Mouse (Mus musculus): ENCODE results near the gene Fam189a2.

The Fam189a2 gene

DNA sequence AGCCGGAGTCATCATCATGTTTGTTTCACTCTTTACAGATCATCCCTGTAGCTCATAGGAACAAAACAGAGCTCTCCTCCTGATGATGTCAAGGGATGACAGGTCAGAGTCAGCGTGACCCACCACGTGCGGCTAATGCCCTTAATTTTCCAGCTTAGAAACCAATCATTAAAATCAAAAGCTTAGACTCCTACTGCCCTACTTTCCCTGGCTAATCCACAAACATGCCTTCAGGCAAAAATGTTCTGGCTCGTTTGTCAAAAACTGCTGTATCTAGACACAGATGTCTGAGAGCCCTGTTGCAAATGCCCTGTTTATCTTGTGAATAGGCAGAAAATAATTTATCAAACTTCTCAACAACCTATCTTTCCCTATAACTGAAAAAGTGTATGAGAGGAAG, 4.9 kb downstream of the Fam189a2 start:
- peak; percentile 77 for DNase-seq (ENCODE audit: low read depth, low spot score)

DNA sequence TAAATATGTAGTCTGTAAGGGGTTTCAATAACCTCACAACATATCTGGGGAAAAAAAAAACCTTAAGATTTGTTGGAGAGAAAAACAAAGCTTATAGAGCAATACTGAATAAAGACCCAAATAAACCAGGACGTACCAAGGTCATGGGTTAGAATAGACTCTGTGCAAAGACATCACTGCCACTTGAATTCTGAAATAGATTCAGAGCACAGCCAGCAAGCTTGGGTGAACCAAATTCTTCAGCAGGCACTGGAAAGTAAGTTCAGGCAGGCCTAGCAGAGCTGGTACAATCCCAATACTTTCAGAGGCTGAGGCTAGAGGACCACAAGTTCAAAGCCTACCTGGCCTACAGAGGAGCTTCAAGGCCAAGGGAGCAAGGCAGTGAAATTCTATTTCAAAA, 6.2 kb downstream of the Fam189a2 start:
- no peak for DNase-seq (ENCODE audit: low read depth, low spot score)

DNA sequence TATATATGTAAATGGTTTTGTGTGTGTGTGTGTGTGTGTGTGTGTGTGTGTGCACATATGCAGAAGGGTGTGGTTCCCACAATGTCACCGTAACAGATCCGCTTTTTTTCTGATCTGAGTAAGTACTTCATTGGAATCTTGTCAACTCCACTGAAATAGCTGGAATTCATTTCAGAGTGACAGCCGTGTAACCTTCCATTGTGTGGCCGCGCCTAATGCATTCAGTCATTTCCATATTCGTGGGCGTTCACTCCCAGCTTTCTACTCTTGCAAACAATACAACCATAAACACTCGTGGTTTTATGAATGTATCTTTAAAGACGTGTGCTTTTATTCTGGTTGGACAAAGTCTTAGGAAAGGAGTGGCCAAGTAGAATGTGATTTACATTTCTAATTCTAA, 6.7 kb downstream of the Fam189a2 start:
- peak; percentile 49 for DNase-seq (ENCODE audit: low read depth, low spot score)

DNA sequence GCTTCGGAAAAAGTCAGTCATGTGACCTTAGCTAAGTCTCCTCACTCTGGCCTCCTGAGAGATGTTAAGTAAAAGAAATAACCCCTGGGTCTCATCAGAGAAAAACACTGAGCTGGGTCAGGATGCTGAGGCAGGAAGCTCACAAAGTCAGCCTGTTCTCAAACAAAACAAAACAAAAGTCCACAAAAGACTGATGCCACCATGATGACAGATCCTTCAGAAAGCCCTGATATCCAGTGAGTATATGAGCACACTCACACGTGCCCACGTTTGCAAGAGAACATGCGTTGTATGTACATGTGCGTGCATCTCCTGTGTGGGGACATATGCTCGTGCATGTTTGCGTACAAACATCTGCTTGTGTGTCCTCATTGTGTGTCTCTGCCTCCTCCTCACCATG, 7.5 kb downstream of the Fam189a2 start:
- DNase-seq (ENCODE audit: low read depth, low spot score) = no peak

DNA sequence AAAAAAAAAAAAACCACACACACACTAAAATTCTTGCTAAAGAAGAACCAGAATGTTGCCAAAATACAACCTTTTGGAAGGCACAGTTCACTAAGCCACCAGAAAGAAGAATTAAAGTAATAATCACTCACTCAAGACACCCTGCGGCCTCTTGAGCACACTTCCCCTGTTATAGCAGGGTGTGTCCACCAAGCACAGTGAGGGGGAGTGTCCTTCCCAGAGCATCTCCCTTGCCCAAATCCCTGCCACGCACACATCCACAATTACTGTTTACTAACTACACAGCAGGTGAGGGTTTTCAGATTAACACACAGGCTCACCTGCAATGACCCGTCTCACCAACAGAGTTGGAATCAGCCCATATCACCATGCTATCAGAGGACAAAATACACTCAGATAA, 8.0 kb downstream of the Fam189a2 start:
- DNase-seq (ENCODE audit: low read depth, low spot score) = no peak

DNA sequence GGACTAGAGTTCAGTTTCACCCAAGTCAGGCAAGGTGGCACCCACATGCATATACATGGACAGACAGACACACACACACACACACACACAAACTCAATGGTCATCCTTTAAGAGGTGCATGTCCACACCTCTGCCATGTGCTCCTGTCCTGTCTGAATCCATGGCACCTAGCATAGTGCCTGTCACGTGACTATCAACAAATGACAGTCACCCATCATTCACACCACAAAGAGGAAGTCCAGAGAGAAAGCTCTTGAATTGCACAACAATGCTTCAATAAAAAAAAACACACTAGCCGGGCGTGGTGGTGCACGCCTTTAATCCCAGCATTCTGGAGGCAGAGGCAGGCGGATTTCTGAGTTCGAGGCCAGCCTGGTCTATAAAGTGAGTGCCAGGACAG, 8.5 kb downstream of the Fam189a2 start:
- DNase-seq (ENCODE audit: low read depth, low spot score) = no peak

DNA sequence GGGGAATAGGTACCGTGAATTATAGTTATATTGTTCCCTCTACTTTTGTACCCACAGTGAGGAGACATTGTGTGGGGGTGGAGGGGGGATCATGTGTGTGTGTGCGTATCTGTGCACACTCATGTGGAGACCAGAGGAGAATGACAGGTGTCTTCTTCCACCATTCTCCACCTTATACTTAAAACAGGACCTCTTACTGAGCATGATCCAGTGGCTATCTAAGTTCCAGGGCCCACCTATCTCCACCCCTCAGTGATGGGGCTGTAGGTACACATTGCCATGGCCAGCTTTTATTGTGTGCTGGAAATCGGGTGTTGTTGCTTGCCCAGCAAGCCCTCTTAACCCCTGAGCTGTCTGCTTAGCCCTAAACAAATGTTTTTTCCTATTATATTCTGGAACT, 10.1 kb downstream of the Fam189a2 start:
- DNase-seq (ENCODE audit: low read depth, low spot score) = no peak

DNA sequence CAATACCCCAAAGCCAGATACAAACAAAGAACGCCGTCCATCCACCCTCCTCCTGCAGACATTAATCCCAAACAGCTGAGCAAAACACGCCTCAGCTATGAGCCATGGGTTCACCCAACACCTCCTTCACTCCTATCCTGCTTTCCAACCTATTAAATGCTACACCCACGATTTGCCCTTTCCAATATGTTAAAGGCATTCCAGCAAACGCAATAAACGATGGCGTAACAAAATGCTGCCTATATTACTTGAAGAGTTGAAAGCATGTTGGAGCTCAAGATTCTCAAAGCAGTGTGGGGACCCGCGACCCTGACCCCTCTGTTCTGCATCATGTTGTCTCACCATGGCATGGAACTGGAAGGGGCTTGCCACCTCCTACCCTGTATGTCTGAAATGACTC, 11.2 kb downstream of the Fam189a2 start:
- no peak for DNase-seq (ENCODE audit: low read depth, low spot score)

DNA sequence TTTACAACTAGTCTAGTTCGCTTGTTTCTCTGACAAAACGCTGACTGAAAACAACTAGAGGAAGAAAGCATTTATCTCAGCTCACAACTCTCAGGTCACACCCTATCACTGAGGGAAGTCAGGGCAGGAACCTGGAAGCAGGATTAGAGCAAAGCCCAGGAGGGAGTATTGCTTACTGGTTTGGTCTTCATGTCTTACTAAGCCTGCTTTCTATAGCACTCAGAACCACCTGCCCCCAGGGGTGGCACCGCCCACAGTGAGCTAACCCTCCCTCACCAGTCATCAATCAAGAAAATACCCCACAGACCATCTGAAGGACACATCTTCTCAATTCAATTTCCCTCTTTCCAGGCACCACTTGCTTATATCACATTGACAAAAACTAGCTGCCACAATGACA, 12.4 kb downstream of the Fam189a2 start:
- no peak for DNase-seq (ENCODE audit: low read depth, low spot score)

DNA sequence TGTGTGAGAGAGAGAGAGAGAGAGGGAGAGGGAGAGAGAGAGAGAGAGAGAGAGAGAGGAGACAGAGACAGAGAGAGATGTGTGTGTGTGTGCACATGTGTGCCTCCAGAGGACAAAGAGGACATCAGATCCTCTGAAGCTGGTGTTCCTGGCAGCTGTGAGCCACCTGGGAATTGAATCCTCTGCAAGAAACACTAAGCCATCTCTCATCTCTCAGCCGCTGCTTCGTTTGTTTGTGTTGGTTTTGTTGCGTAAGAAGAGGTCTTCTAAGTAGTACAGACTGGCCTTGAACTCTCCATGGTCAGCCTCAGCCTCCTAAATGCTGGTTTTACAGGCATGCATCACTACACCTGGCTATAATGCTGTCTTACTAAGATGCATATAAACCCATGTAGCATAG, 12.9 kb downstream of the Fam189a2 start:
- DNase-seq (ENCODE audit: low read depth, low spot score) = peak; percentile 82

DNA sequence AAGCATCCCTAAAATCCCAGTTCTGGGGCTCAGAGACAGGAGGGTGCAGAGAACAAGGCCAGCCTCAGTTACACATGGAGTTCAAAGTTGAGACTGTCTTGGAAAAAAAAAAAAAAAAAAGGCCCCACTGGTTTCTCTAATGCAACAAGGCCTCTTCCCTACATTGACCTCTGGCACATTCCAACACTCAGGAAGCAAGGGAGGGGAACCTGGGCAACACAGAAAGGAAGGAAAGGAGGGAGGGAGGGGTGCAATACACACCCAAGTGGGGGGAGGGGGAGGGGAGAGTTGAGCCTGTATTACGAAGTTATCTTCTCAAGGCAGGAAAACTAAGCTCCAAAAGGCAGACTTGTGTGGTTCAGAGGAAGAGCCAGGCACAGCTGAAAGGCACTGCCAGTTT, 13.4 kb downstream of the Fam189a2 start:
- DNase-seq (ENCODE audit: low read depth, low spot score) = peak; percentile 70

DNA sequence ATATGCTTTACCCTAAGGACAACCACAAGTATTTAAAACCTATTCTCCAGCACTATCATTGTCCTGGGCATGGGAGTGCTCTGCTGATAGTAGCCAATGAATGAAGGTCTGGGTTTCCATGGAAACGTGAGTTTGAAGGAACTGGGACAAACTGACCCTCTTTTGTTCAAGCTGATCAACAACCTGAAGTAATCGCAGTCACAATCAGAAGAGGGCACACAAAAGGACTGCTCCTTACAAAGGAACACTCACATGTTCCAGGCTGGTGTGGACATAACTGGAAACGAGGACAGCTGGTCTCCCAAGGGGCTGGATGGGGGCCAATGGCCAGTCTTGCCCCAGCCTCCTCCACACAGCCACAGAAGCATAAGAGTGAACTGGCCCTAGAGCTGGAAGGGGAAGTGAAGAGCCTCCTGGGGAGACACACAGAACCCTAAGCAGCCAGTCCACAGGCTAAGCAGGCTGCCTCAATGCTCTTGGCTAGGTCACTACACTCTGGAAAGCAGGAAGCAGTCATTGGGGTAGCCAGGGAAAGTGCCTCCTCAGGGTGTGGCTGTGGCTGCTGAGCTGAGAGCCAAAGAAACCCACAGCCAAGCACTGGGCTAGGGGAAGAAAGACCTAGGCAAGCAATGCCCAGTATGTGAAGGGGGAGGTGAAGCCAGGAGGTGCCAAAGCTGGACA, 14.0 kb downstream of the Fam189a2 start:
- peak; percentile 81 for DNase-seq (ENCODE audit: low read depth, low spot score)

DNA sequence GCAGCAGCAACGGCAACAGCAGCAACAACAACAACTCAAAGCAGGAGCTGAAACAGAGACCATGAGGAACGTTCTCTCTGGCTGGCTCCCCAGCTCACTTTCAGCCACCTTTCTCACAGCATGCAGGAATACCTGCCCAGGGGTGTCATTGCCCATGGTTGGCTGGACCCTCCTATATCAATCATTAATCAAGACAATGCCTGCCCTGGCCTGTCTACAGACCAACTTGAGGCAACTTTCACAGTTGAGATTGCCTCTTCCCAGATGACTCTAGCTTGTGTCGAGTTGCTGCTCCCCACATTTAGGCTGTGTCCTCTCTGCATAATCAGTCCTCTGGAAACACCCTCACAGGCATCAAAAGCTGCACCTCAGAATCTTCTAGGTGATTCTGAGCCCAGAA, 17.6 kb downstream of the Fam189a2 start:
- DNase-seq (ENCODE audit: low read depth, low spot score) = no peak

DNA sequence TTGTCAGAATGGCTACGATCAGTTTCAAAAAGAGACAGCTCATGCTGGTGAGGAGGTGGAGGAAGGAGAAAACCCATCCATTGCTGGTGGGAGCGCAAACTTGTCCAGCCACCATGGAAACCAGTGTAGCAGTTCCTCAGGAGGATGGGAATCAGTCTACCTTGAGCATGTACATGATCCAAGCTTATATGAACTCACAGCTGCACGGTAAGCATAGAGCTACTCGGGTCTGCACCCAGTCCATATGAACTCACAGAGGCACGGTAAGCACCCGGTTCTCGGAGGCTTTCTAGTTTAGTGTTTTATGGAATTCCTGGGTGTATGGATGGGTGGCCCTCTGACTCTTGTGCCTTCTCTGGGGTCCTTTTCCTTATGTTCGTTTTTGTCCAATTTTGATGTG, 18.3 kb downstream of the Fam189a2 start:
- no peak for DNase-seq (ENCODE audit: low read depth, low spot score)

DNA sequence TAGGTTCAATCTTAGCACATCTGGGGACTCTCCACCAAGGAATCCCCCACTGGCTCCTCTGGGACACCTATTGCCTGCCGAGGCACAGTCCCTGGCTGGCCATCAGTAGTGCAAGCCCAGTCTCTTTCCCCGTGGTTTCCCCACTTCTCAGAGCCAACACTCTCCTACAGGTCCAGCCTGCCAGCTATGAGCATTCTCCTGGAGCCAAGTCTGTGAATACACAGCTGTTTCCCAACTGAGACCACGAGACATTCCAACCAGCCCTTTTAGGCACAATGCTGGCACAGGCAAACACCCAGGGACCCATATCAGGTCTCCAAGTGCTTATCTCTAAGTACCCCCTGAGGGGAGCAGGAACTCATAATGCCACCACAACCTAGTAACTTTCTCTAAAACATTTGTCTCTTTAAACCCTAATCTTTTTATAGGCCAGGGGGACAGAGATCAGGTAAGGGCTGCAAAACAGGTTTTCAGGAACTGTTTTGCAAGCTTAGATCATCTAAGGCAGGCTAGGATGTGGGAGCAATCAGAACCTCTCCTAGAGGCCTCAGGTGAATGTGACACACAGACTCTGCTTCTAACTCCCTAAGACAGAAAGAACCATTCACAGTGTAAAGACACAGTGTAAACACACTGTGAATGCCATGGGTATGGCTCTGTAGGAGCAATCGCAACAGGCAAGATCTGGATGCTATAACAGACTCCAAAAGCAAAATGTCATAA, 23.0 kb downstream of the Fam189a2 start:
- peak; percentile 71 for DNase-seq (ENCODE audit: low read depth, low spot score)

DNA sequence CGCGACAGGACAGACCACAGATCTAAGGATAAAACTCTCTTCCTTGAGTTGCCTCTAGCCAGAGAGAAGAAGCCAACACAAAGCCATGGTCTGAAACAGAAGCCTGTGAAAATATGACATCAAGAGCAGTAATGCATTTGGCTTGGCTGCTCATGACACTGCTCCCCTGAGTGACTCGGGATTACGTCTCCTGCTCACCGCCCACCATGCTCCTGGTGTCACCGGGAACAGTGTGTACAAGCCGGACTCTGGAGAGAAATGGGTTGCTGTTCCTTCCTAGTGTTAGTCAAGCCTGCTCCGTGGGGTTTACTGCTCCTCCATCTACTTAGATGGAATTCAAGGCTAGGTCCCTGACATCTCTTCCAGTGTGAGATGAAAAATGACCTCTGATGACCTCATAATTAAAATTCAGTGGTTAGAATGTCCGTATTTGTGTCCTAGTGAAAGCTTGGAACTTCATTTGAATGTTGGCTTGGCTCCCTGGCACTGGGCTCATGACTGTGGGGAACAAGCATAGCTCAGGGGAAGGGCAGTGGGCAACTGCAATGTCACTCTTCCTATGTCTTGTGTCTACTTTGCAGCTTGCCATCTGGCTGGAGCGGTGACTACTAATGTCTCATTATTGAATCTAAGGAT, 23.7 kb downstream of the Fam189a2 start:
- DNase-seq (ENCODE audit: low read depth, low spot score) = peak; percentile 44

DNA sequence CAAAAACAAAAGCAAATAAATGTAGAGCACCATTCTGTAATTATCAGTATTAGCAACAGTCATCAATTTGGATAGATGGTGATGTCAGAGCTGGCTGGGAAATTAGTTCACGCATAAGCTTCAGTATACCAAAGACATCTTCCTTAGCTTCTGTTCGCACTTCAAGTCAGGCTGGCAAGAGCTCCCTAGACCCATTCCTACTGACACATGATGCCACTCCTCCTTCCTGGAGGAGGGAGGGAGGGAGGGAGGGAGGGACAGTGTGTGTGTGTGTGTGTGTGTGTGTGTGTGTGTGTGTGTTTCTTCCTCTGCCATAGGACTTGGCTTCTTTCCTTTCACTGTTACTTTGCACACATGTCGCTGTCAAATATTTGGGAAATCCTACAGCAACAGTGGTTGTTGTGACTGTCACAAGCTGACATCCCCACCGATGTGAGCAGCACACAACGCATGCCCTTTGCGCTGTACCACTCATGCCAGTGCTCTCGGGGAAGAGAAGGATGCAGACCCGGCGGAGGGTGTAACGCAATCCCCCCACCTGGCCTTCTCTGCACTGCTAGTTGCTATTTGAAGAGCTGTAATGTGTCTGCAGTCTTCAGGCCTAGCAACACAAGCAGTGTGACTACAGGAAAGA, 34.9 kb downstream of the Fam189a2 start:
- no peak for DNase-seq (ENCODE audit: low read depth, low spot score)

DNA sequence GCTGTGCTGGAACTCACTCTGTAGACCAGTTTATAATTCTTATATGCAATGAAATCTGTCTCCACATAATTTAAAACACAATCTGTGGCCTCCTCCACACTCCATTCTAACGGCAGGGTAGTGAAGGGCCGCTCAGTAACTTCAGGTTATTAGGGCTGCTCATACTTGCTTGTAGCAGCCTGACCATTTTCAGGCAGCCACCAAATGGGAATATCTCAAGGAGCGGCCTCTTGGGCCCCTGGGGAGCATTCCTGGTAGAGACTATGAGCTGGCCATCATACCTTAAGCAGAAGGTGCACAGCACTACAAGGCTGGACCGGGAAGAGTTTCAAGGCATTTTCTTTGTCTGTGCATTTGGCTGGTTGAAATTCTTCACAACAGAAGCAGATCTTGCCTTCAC, 42.7 kb downstream of the Fam189a2 start:
- no peak for DNase-seq (ENCODE audit: low read depth, low spot score)

DNA sequence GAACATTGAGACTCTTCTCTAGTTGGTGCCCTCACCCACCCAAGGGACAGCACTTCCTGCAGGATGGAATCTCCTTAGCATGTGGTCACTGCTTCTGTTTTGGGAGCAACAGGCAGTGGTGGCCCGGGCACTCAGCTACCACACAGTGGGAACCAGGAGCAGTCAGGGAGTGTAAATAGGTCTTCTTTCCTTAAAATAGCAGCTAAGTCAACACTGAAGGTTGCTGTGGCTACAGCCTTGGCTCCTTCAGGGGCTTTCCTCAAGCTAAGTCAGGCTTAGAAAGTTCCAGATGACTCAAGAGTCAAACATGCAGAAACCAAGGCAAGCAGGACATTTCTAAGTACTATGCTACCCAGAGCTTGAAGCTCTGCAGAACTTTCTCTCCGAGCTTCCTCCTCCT, 43.5 kb downstream of the Fam189a2 start:
- DNase-seq (ENCODE audit: low read depth, low spot score) = peak; percentile 86

DNA sequence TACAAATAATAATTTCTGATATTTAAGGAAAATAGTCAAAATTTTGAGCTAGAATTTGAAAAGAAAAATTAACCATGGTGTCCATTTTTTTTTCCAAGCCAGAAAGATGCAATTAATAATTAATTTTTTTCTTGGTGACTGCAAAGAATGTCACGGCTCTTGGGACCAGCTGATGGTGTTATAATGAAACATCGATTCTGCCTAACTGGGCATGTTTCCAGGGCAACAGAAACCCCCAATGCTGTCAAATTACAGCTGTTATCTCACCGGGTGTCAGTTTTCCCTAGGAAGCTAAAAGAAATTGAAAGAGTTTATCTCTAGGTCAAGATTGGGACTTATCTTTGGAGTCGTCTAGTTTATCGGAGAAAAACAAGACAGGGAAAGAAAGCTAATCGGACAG, 46.6 kb downstream of the Fam189a2 start:
- no peak for DNase-seq (ENCODE audit: low read depth, low spot score)

DNA sequence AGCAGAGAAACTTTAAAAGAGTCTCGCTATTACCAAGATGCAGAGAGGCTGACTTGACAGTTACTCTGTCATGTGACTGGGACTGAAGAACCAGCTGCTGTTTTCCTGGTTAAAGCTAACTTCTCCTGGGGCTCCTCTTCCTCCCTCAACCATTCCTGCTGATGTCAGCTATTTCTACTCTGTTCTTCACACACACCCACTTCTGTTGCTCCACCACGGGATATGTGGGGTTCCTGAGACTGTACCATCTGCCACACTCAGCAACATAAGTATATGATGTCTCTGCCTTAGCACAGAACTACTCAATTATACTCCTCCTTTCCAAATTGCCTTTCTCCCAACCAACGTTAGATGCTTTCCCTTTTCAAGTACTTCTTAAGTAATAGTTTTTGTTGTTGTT, 50.2 kb downstream of the Fam189a2 start:
- DNase-seq (ENCODE audit: low read depth, low spot score) = no peak

DNA sequence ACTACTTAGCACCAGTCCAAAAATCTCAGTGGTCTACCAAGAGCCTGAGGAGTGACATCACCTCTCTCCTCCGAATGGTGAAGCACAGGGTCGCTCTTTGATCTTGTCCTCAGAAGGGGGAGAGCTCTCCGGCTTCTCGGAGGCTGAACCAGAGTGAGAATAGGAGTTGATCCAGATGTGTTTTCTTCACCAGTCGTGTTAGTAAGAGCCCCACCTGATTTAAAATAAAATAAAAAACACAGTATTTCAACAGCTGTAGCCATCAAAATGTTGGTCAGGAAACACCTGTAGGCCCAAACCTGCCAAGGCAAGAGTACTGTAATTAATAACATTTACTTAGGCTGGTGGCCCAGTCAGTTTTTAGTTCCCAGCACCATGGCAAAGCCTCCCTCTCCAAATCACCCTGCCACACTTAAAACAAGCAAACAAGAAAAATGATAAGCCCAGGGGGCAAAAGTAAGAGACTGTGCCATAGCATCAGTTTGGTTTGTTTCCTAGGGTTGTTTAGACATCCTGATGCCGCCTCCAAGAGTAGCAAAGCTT, 52.8 kb downstream of the Fam189a2 start:
- no peak for DNase-seq (ENCODE audit: low read depth, low spot score)
